Mouse (Mus musculus) hematopoietic multipotent progenitor cell, adult 10-12 weeks (in vitro differentiated cells): ENCODE data around the gene Rs1. TPM values are rescaled to one million over a fixed set of nuclear protein-coding genes. Genes with fewer than 3 reads are reported as not detected.

ENCODE experiments used
- polyA plus RNA-seq: library from polyadenylated mRNA; stranded (reverse); fragments of >175 nt; gene quantifications from 2 replicates; pipeline ENCODE4 v1.2.3, GENCODE M21; 2012; ENCODE audit warnings: low replicate concordance

Rs1 gene
- not detected in 2 replicates for polyA plus RNA-seq

GRCm38 (mm10) chrX:160767713-160768112 lies at the start of gene Rs1:
Gene Rs1 (plus strand): TSS chrX:160768013.

GRCm38 (mm10) chrX:160735650-160736049 lies 32.2 kb upstream of the Rs1 start, which contains the start of gene Ppef1:
Gene Ppef1 (minus strand): TSS chrX:160735765.

Other genes starting within 250 kb of the Rs1 start
- gene Ppef1, start 32.2 kb upstream of the Rs1 start, polyA plus RNA-seq, result not detected in 2 replicates
- not detected in 2 replicates for gene Gja6, start 139.0 kb downstream of the Rs1 start, polyA plus RNA-seq
- 0.16 and 0.60 TPM in 2 replicates for gene Cdkl5, start 226.7 kb downstream of the Rs1 start, polyA plus RNA-seq